In genomic region chr19:36834532-36835431, GRCm38 (mm10) we compare ENCODE assay signal across 8 mouse cellular contexts. TPM values are rescaled to one million over a fixed set of nuclear protein-coding genes. Genes with fewer than 3 reads are reported as not detected.
DNase-seq lines count a peak whose midpoint lies in the region.

No protein-coding gene starts in this region.

- H3K27ac ChIP-seq in heart, embryonic 10.5 days = peak overlapping the region; percentile 99

- peaks cover 16% of the 10 kb centered on the region for H3K4me1 ChIP-seq in heart, embryonic 10.5 days

- peaks cover 15% of the 10 kb centered on the region for H3K36me3 ChIP-seq in heart, embryonic 10.5 days

- no peaks in the 10 kb centered on the region for H3K27me3 ChIP-seq in heart, embryonic 10.5 days (ENCODE audit: insufficient read depth, poor library complexity, severe bottlenecking)

- peak; percentile 49 for DNase-seq in right cerebral cortex, postnatal 10 days (ENCODE audit: low spot score in 2 of 2)
- DNase-seq in right cerebral cortex, postnatal 14 days = no peak
- peak; percentile 63 for DNase-seq in embryo, embryonic 10 days (ENCODE audit: low spot score)
- DNase-seq in heart, embryonic 10.5 days (ENCODE audit: low spot score) = peak; percentile 80
- peak; percentile 48 for DNase-seq in kidney, adult 9 months
- DNase-seq in lung, postnatal 14 days = peak; percentile 46
- peak; percentile 32 for DNase-seq in retina, postnatal 7 days (ENCODE audit: low read depth, low spot score)
- DNase-seq in cerebellum, adult 9-11 months = no peak

- under 1% methylated on average over 62 of the region's 62 CpGs for WGBS in heart, embryonic 10.5 days

- no peaks in the 10 kb centered on the region for H3K9me3 ChIP-seq in heart, embryonic 10.5 days

- H3K4me3 ChIP-seq in heart, embryonic 10.5 days = peak overlapping the region; percentile 80

RNA-seq across cellular contexts. Expression of gene Tnks2, which starts 0.8 kb away (rescaled TPM):
- polyA plus RNA-seq in heart, embryonic 10.5 days (2016; fragmentation: Nextera tagmentation; extraction: Ambion mirVana) = 57.2 and 57.3 TPM in 2 replicates

Comparison
In these comparisons a context has a peak if more than half of its experiments do, and no peak if none do; other contexts are left out.
1. DNase-seq: peak in right cerebral cortex, postnatal 10 days (2 of 2), embryo, embryonic 10 days (single experiment), heart, embryonic 10.5 days (single experiment), kidney, adult 9 months (single experiment), lung, postnatal 14 days (single experiment) and retina, postnatal 7 days (single experiment); none in right cerebral cortex, postnatal 14 days (single experiment) and cerebellum, adult 9-11 months (single experiment).